Mouse (Mus musculus) G1E-ER4 (cell line): ENCODE measurements around the gene Mipep. TPM values are rescaled to one million over a fixed set of nuclear protein-coding genes. Genes with fewer than 3 reads are reported as not detected.

Experiments
- GATA1 ChIP-seq: IDR thresholded peaks from one replicate; pipeline ENCODE4 v1.8.0; 2012; ENCODE audit warnings: low read length, inconsistent platforms
- polyA plus RNA-seq: library from polyadenylated mRNA; stranded (reverse); fragments of >175 nt; gene quantifications from 2 replicates; pipeline ENCODE4 v1.2.3, GENCODE M21; 2012

Mipep gene
- polyA plus RNA-seq, 1 experiment: 21.8 TPM

- TF ChIP-seq GATA1: no peak
These were observed 45.7 kb downstream of the Mipep start for GRCm38 (mm10) chr14:60830096-60830495.

DNA sequence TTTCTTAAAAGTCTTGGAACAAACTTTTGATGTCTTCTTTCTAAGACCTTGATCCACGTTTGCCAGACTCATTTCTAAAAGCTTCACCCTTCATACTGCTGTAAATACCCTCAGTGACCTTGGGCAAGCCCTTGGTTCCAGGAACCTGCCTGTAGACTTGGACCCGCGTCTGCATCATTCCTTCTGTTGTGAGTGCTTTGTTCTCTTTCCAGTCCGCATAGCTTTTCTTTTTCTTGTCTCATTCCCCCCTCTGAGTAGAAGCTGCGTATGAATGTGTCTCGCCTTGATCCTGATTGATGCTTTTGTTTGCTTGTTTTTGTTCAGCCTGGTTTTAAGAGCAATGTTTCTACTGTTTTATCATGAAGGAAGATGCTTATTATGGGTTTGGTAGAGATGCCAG, 52.3 kb downstream of the Mipep start:
- no peak for TF ChIP-seq GATA1

- no peak for TF ChIP-seq GATA1
These were observed 55.3 kb downstream of the Mipep start for GRCm38 (mm10) chr14:60839654-60840053.

DNA sequence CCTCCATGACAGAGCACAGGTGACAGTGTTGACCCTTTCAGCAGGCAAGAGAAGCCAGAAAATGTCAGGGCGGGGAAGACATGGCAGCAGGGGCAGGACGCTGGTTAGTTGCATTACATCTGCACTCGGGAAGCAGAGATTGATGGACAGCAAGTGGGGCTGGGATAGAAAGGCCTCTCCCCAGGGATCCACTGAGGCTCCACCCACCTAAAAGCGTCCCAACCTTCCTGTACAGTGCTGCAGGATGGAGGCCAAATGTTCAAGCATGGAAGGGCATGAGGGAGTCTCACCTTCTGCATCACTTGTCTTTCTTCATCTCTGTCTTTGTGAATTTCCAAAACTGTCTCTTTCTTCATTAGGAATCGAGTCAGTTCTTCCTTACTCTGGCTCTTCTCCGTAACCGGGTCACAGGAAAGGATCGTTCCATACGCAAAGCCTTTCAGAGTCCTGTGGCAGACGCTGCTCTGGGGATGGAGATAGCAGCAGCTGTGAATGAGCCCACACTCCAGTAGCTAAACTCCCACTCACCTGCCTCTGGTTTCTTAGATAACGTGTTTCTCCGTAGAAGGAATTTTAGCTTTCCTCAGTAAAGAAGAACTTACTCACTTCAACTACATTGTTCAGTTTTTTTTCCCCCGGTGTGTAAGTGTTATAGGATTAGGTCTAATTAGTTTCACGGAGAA, 57.7 kb downstream of the Mipep start:
- no peak for TF ChIP-seq GATA1

- no peak for TF ChIP-seq GATA1
These were observed 59.2 kb downstream of the Mipep start for GRCm38 (mm10) chr14:60843596-60843995.

DNA sequence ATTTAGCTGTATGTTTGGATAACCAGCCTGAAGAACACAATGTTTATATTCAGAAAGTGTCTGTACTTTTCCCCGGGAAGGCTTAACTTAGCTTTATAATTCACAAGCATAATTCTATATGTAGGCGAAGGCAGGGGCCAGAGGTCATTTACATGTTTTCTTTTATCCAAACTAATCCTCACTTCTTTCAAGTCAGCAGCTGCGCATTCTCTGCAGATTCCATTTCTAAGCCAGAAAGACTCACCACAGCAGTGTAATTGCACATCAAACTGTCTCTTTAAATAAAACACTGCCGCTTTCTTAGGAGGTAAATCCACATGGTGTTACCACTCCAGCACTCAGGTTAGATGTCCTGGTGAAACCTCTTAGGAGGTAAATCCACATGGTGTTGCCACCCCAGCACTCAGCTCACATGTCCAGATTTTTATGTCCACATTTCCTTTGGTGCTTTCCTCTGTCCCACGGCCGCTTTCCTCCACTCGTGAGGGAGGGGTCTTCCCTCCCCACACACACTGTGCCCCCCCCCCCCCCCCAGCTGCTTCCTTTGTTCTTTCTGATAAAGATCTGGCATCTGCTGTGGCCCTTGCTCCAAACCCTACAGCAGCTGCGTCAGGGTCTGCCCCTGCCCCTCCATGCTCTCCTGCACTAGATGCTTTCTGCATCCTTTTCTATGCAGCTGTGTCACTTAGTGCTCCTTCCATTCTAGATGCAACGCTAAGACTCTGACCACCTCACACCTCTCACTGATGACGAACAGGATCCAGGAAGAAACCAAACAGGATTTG, 61.1 kb downstream of the Mipep start:
- TF ChIP-seq GATA1: no peak

DNA sequence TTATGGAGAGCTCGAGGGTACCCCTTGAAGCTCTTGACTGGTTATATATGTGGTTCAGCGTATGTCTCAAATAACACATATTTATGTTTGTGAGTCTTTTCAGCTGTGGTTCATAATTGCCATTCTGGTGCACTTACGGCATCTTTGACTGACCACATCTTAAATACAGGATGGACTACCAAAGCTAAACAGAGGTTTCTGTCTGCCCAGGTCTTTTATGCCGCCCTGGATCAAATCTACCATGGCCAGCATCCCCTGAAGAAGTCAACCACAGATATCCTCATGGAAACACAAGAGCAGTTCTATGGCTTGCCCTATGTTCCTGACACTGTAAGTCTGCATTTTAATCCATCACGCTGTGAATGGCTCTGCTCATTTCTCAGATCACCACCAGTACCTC, 61.8 kb downstream of the Mipep start:
- no peak for TF ChIP-seq GATA1

- TF ChIP-seq GATA1: no peak
These were observed 63.8 kb downstream of the Mipep start for GRCm38 (mm10) chr14:60848194-60848593.

DNA sequence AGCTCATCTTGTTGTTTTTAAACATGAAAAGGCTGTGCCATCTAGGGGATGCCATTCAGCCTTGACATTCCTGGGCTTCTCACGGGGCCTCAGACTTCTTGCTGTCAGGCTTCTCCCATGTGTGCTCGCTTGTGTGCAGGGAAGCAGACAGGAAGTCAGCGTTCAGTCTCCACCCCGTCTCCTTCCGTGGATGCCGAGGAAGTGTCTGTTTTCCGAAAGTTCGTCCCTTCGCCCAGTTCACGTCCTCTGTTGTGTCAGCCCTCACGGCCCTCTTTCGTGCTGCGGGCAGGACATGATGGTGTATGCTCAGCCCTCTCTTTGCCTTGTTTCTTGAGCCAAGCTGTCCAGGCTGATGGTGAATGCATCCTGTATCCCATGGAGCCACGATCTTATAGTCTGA, 65.7 kb downstream of the Mipep start:
- no peak for TF ChIP-seq GATA1

- no peak for TF ChIP-seq GATA1
These were observed 67.3 kb downstream of the Mipep start for GRCm38 (mm10) chr14:60851632-60852031.

DNA sequence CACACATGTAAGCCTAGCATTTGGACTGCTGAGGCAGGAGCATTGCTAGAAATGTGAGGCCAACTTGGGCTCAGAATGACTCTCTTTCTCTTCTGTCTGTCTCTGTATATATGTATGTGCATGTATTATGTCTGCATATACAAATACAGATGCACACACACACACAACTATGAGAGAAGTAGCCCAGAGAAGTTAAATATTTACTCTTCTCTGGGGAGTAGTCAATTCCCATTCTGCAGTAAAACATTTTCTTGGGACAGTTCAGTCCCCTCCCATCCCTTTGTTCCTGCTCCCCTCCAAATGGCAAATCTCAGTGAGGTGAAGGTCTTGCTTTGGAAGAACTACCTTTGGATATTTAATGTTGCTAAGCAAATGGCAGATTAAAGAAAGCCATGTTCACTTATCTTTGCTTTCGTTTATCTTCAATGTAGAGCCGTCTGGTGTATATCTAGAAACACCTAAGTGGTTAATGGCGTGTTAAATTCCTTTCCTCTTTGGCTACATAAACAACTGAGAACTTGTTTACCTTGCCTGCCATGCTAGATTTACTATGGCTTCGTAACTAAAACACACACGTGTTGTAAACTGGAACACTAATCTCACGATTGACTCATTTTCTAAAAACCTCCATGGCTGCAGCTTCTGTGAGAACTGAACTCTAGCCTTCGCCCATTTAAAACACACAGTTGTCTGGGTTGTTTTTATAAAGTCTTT, 72.0 kb downstream of the Mipep start:
- no peak for TF ChIP-seq GATA1

DNA sequence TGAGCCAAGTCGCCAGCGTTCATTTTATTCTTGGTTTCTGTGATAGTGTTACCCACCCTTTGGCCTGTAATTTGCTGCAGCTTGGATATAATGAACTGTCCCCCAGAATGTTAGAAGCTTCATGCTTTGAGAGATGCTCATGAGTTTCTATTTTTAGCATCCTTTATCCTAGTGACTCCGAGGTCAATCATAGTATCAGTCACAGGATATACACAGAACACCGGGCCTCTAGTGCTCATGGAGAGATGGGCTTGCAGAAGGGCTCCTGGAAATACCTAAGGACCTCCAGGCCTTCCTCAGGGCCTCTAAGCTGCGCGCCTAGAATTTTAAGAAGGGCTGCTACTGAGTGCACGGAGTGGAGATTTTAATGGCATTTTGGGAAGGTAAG, 72.5 kb downstream of the Mipep start:
- no peak for TF ChIP-seq GATA1

DNA sequence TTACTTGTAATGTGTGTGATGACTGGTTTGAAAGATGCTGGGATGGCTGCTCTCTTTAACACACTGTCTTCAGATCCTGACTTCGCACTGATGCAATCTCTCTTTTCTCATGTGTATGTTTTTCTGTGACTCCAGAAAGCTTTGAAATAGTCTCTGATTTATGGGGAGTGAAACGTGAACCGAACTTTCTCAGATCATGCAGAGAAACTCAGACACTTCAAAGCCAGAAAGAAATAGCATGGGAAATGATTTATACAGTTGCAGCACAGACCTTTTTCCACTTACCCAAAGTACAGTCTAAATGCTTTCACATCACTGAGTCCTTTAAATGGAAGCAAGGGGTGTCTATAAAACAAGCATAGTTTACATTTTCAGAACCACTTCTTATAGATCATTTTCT, 79.0 kb downstream of the Mipep start:
- no peak for TF ChIP-seq GATA1

- TF ChIP-seq GATA1: no peak
These were observed 82.0 kb downstream of the Mipep start for GRCm38 (mm10) chr14:60866399-60866798.

DNA sequence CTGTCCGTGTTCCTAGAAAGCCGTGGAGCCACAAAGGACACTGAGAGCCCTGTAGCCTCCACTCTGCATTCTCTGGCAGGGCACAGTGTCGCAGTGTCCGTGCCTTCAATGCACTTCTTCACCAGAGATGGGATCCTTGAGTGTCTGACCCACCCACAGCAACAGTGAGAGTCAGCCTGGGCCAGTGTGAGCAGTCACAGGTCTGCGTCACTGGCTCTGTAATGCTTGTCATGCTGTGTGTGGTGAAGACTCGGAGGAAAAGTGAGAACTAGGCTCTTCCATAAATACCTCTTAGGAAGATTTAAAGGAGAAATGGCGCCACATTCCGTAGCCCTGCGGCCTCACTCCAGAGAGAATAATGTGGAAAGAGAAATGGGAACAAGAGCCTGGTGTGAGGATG, 84.0 kb downstream of the Mipep start:
- TF ChIP-seq GATA1: no peak

GRCm38 (mm10) chr14:60871831-60872230, 87.5 kb downstream of the Mipep start:
- no peak for TF ChIP-seq GATA1
